Mouse (Mus musculus) embryonic facial prominence, embryonic 12.5 days (tissue): ENCODE results near the gene Rab8a. TPM values are rescaled to one million over a fixed set of nuclear protein-coding genes. Genes with fewer than 3 reads are reported as not detected.
"Not testable (repeated sequence)": the region's sequence is repeated elsewhere in the genome, so short reads cannot be mapped to it uniquely, and the experiment has no call there.

ENCODE experiments used
- ATAC-seq: fragments of 200-750 bp; cut with Nextera tagmentation; 2 replicates; pipeline ENCODE4 v1.8.0; 2017; ENCODE audit not compliant: insufficient number of reproducible peaks, insufficient read depth, low FRiP score, low TSS enrichment
- H3K27ac ChIP-seq: fragments of 300-500 bp; sonication (generic); 2 replicates; pipeline ENCODE4 v1.5.1; 2016; ENCODE audit warnings: mild to moderate bottlenecking
- H3K27me3 ChIP-seq: fragments of 300-500 bp; sonication (generic); 2 replicates; pipeline ENCODE4 v1.6.1; 2016; ENCODE audit warnings: mild to moderate bottlenecking, moderate library complexity
- H3K36me3 ChIP-seq: fragments of 300-500 bp; sonication (generic); 2 replicates; pipeline ENCODE4 v1.6.1; 2016; ENCODE audit warnings: mild to moderate bottlenecking
- H3K4me1 ChIP-seq: fragments of 300-500 bp; sonication (generic); 2 replicates; pipeline ENCODE4 v1.6.1; 2016
- H3K4me2 ChIP-seq: fragments of 300-500 bp; sonication (generic); replicated peaks from 2 replicates; pipeline ENCODE4 v1.6.1; 2016; ENCODE audit warnings: mild to moderate bottlenecking, moderate library complexity
- H3K4me3 ChIP-seq: fragments of 300-500 bp; sonication (generic); 2 replicates; pipeline ENCODE4 v1.5.1; 2016; ENCODE audit warnings: mild to moderate bottlenecking
- H3K9ac ChIP-seq: fragments of 300-500 bp; sonication (generic); 2 replicates; pipeline ENCODE4 v1.6.1; 2016; ENCODE audit warnings: mild to moderate bottlenecking, moderate library complexity
- H3K9me3 ChIP-seq: fragments of 300-500 bp; sonication (generic); 2 replicates; pipeline ENCODE4 v1.6.1; 2016; ENCODE audit warnings: mild to moderate bottlenecking, moderate library complexity
- WGBS: fragments of 180-500 bp; shearing (Covaris S2); methylation state at CpG from one replicate; pipeline ENCODE4 v1.1.7; 2016; 5-methylcytosine and 5-hydroxymethylcytosine counted together
- polyA plus RNA-seq: library from polyadenylated mRNA; unstranded; fragments of >200 nt; fragmentation: Nextera tagmentation; extraction: Ambion mirVana; gene quantifications from 2 replicates; pipeline ENCODE4 v1.2.1, GENCODE M21; 2016

Rab8a gene
- 120 and 123 TPM in 2 replicates for polyA plus RNA-seq

DNA sequence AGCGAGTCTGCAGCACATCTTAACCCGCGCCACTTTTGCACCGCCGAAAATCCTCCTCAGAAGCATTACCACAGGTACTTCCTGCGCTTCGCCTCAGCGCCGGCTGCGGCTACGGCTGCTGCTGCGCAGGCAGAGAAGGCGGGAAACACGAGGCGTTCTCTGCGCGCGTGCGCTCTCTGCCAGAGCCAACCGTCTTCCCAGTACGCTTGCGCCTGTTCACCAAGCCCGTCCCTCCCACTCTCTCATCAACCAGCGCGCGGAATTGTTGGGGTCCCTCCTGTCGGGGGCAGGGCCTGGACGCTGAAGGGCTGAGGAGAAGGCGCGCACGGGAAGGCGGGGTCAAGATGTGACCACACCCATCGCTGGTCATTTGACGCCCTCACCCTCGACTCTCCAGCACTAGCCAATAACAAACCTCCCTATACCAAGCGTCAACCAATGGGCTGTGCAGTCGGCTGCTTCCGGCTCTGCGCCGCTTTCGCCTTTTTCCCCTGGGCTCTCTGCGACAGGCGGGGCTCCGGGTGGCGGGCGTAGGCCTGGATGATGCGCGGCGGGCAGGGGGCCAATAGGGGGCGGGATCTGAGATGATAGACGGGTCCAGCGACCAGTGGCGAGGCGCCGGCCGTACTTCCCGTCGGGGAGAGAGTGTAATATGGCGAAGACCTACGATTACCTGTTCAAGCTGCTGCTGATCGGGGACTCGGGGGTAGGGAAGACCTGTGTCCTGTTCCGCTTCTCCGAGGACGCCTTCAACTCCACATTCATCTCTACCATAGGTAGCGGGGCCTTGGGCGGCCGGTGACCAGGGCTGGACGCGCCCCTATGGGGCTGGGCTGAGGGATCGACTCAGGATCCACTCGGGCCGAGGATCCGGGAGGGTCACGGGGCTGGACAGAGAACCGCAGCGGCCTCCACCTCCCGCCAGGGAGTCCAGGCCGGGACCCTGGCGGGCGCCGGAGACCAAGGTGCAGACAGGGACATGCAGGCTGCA lies at the start of gene Rab8a:
Gene Rab8a (plus strand): TSS at position 494 of the 991 bp plus-strand sequence.
- Histone ChIP-seq H3K9me3 (no peaks in the 10 kb centered on the region), H3K9ac (peak within 1 kb of the TSS; percentile 92), H3K4me1 (peaks cover 15% of the 10 kb centered on the region), H3K27me3 (no peaks in the 10 kb centered on the region), H3K27ac (peak within 1 kb of the TSS; percentile 75), H3K4me3 (peak within 1 kb of the TSS; percentile 97), H3K36me3 (peaks cover 9% of the 10 kb centered on the region; the same call in 1 of the 2 replicates), H3K4me2 (peak within 1 kb of the TSS; percentile 96)
- under 1% methylated on average over 82 of the region's 82 CpGs for WGBS
- peak; percentile 99 for ATAC-seq

DNA sequence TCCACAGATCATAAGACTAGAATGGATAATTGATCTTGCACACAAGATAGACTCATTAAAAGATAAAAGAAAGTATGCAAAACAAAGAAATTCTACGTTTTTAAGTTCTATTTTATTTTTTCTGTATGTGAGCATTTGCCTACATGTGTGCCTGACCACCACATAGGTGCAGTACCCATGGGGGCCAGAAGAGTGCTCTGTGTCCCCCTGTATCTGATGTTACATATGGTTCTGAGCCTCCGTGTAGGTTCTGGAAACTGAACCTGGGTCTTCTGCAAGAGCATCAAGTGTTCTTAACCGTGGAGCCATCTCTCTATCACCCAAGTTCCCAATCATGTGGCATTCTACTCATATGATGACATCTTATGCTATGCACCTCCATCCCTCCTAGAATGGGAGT lies 48.5 kb upstream of the Rab8a start:
- no peak overlapping the region for H3K4me3 ChIP-seq
- 77% methylated on average over 3 of the region's 3 CpGs for WGBS
- H3K4me2 ChIP-seq = no peak overlapping the region
- H3K36me3 ChIP-seq = no peaks in the 10 kb centered on the region
- H3K9me3 ChIP-seq = no peaks in the 10 kb centered on the region
- H3K4me1 ChIP-seq = no peaks in the 10 kb centered on the region
- no peak overlapping the region for H3K9ac ChIP-seq
- no peak overlapping the region for H3K27ac ChIP-seq
- no peak for ATAC-seq
- H3K27me3 ChIP-seq = no peaks in the 10 kb centered on the region

DNA sequence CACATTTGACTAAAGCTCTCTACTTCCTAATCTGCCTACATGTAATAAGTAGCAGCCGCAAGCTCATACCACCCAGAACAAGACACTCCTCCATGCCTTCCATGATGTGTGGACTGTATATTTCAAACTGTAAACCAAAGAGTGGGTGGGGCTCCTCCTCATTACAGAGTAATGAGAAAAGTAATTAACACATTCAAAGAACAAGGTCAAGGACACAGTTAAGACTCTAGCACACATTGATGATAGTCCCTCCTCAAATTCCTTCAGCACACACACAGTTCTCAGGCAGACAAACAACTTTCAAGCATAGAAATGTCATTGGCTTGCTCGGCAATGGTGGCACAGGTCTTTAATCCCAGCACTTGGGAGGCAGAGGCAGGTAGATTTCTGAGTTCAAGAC lies 45.8 kb upstream of the Rab8a start:
- no peak for ATAC-seq
- H3K27ac ChIP-seq = no peak overlapping the region
- no peaks in the 10 kb centered on the region for H3K4me1 ChIP-seq
- H3K9me3 ChIP-seq = no peaks in the 10 kb centered on the region
- H3K4me2 ChIP-seq = no peak overlapping the region
- WGBS = 82% methylated on average over 2 of the region's 2 CpGs
- H3K4me3 ChIP-seq = no peak overlapping the region
- no peak overlapping the region for H3K9ac ChIP-seq
- H3K27me3 ChIP-seq = no peaks in the 10 kb centered on the region
- no peaks in the 10 kb centered on the region for H3K36me3 ChIP-seq

- no peak overlapping the region for H3K9ac ChIP-seq
- H3K4me2 ChIP-seq = no peak overlapping the region
- no peaks in the 10 kb centered on the region for H3K27me3 ChIP-seq
- peaks cover 8% of the 10 kb centered on the region; the same call in 1 of the 2 replicates for H3K4me1 ChIP-seq
- ATAC-seq = no peak
- no peak overlapping the region for H3K27ac ChIP-seq
- no peaks in the 10 kb centered on the region for H3K36me3 ChIP-seq
- H3K9me3 ChIP-seq = no peaks in the 10 kb centered on the region
- 57% methylated on average over 4 of the region's 4 CpGs for WGBS
- H3K4me3 ChIP-seq = no peak overlapping the region
Observed at GRCm38 (mm10) chr8:72118616-72119015, 42.4 kb upstream of the Rab8a start.

- H3K4me3 ChIP-seq, H3K36me3 ChIP-seq, ATAC-seq, H3K27me3 ChIP-seq, H3K9me3 ChIP-seq, H3K4me2 ChIP-seq, H3K27ac ChIP-seq, H3K4me1 ChIP-seq, H3K9ac ChIP-seq: not testable (repeated sequence)
- WGBS = 29% methylated on average over 3 of the region's 3 CpGs
Observed at GRCm38 (mm10) chr8:72121486-72121885, 39.5 kb upstream of the Rab8a start.

DNA sequence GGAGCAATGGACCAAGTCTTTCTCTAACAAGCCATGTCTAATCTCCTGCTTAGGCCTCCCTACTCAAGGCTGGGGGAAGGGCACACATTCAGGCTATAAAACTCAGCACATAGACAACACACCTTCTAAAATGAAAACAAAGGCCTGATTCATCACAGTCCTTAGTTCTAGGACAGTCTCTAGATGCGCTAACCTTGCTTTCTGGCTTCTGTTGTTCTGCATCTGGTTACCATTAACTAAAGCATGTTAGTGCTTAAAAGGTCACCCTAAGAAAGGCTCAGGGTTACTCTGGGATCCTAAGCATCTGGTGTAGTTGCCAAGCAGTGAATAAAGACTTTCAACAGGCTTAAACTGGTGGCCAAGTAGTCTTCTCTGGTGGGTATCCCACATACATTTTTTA lies 39.0 kb upstream of the Rab8a start:
- Histone ChIP-seq H3K4me2 (no peak overlapping the region), H3K9me3 (no peaks in the 10 kb centered on the region), H3K27me3 (no peaks in the 10 kb centered on the region), H3K4me1 (peaks cover 8% of the 10 kb centered on the region; the same call in 1 of the 2 replicates), H3K27ac (no peak overlapping the region), H3K36me3 (no peaks in the 10 kb centered on the region), H3K4me3 (no peak overlapping the region), H3K9ac (no peak overlapping the region)
- ATAC-seq = no peak
- 23% methylated on average over 1 of the region's 1 CpGs for WGBS

- no peak for ATAC-seq
- Histone ChIP-seq H3K4me2 (no peak overlapping the region), H3K27me3 (no peaks in the 10 kb centered on the region), H3K9me3 (no peaks in the 10 kb centered on the region), H3K9ac (no peak overlapping the region), H3K4me3 (no peak overlapping the region), H3K27ac (no peak overlapping the region), H3K4me1 (0 out of 2 replicates have a peak, but pooled peaks cover 3% of the 10 kb centered on the region), H3K36me3 (no peaks in the 10 kb centered on the region)
- 79% methylated on average over 1 of the region's 1 CpGs for WGBS
Observed at GRCm38 (mm10) chr8:72127834-72128233, 33.2 kb upstream of the Rab8a start.

- no peak for ATAC-seq
- Histone ChIP-seq H3K9me3 (no peaks in the 10 kb centered on the region), H3K9ac (no peak overlapping the region), H3K4me2 (no peak overlapping the region), H3K27me3 (no peaks in the 10 kb centered on the region), H3K4me1 (0 out of 2 replicates have a peak, but pooled peaks cover 3% of the 10 kb centered on the region), H3K36me3 (no peaks in the 10 kb centered on the region), H3K27ac (no peak overlapping the region), H3K4me3 (no peak overlapping the region)
- 42% methylated on average over 2 of the region's 2 CpGs for WGBS
Observed at GRCm38 (mm10) chr8:72131251-72131650, 29.7 kb upstream of the Rab8a start.

- H3K9me3 ChIP-seq = no peaks in the 10 kb centered on the region
- no peak overlapping the region for H3K4me2 ChIP-seq
- H3K36me3 ChIP-seq = no peaks in the 10 kb centered on the region
- 0 out of 2 replicates have a peak overlapping the region, but pooled peaks have one; percentile 5 for H3K27ac ChIP-seq
- 68% methylated on average over 2 of the region's 2 CpGs for WGBS
- 0 out of 2 replicates have a peak, but pooled peaks cover 3% of the 10 kb centered on the region for H3K4me1 ChIP-seq
- H3K27me3 ChIP-seq = no peaks in the 10 kb centered on the region
- no peak for ATAC-seq
- H3K9ac ChIP-seq = no peak overlapping the region
- no peak overlapping the region for H3K4me3 ChIP-seq
Observed at GRCm38 (mm10) chr8:72131901-72132300, 29.1 kb upstream of the Rab8a start.

DNA sequence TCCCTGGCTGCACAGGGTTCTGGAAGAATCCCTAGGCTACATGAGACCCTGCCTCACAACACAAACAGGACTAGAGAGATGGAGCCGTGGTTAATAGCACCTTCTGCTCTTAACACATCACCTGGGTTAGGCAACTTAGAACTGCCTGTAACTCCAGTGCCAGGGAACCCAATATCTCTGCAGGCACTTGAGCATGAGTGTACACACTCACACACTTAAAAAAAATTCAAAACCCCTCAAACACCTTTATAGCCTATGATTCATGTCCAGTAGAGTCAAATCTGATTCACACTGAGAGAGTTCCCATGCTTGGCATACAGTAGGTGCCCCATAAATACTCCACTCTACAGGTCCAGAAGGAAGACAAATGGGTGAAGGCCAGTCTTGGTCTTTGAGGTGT lies 28.6 kb upstream of the Rab8a start:
- H3K9ac ChIP-seq = no peak overlapping the region
- 67% methylated on average over 1 of the region's 1 CpGs for WGBS

GRCm38 (mm10) chr8:72132891-72133290 lies 28.1 kb upstream of the Rab8a start:
- Histone ChIP-seq H3K36me3 (peaks cover 1% of the 10 kb centered on the region; the same call in 1 of the 2 replicates), H3K4me3 (no peak overlapping the region), H3K27me3 (no peaks in the 10 kb centered on the region), H3K9ac (no peak overlapping the region), H3K4me2 (no peak overlapping the region), H3K27ac (no peak overlapping the region), H3K9me3 (no peaks in the 10 kb centered on the region), H3K4me1 (peaks cover 10% of the 10 kb centered on the region; the same call in 1 of the 2 replicates)
- 74% methylated on average over 1 of the region's 1 CpGs for WGBS
- no peak for ATAC-seq

More for the DNA sequence above, 28.6 kb upstream of the Rab8a start:
- H3K4me2 ChIP-seq = no peak overlapping the region
- no peak for ATAC-seq
- no peaks in the 10 kb centered on the region for H3K9me3 ChIP-seq
- no peaks in the 10 kb centered on the region for H3K36me3 ChIP-seq
- no peak overlapping the region for H3K27ac ChIP-seq
- H3K4me1 ChIP-seq = peaks cover 5% of the 10 kb centered on the region; the same call in 1 of the 2 replicates
- no peaks in the 10 kb centered on the region for H3K27me3 ChIP-seq
- no peak overlapping the region for H3K4me3 ChIP-seq

GRCm38 (mm10) chr8:72133507-72133906 lies 27.5 kb upstream of the Rab8a start:
- Histone ChIP-seq H3K4me3 (no peak overlapping the region), H3K27ac (no peak overlapping the region), H3K36me3 (peaks cover 6% of the 10 kb centered on the region), H3K9me3 (no peaks in the 10 kb centered on the region), H3K27me3 (no peaks in the 10 kb centered on the region), H3K4me1 (peaks cover 11% of the 10 kb centered on the region; the same call in 1 of the 2 replicates), H3K9ac (no peak overlapping the region), H3K4me2 (no peak overlapping the region)
- WGBS = 50% methylated on average over 1 of the region's 1 CpGs
- ATAC-seq = no peak
